Mouse (Mus musculus) 416B (cell line): Measurements from ENCODE around the gene Galntl5.
"Not testable (repeated sequence)": the region's sequence is repeated elsewhere in the genome, so short reads cannot be mapped to it uniquely, and the experiment has no call there.

Experiments used
- DNase-seq: peaks from one replicate; pipeline ENCODE4 v3.0.0; 2011; ENCODE audit warnings: low read depth

Gene Galntl5

GRCm38 (mm10) chr5:25211872-25212271, 30.6 kb downstream of the Galntl5 start:
- DNase-seq, result no peak

DNA sequence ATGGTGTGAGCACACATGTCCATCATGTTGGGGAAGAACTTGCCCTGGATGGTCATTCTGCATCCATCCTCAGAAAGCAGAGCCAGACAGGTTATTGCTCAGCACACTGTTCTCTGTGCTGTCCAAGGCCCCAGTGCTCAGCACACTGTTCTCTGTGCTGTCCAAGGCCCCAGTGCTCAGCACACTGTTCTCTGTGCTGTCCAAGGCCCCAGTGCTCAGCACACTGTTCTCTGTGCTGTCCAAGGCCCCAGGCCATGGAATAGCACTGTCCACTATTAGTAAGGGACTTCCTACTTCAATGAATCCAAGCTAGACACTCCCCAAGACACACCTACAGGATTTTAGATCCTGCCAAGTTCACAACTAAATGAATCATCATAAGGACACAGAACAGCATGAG, 32.0 kb downstream of the Galntl5 start:
- DNase-seq, result not testable (repeated sequence)

DNA sequence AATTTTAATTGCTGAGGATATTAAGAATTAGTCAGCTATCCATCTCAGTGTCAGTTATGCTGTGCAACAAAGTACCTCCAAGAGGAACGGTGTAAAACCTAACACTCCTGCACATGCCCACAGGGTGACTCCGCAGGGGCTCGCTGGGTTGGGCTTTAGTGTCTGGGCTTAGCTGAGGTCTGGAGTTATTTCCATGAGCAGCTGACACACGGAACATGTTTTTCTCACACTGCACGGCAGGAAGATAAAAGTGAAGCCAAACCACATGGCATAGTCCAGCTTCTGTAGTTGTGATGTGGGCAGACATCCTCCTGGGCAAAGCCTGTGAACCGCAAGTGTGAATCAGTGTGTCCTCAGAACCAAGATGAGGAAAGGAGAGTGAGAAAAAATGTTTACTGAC, 33.7 kb downstream of the Galntl5 start:
- no peak for DNase-seq

DNA sequence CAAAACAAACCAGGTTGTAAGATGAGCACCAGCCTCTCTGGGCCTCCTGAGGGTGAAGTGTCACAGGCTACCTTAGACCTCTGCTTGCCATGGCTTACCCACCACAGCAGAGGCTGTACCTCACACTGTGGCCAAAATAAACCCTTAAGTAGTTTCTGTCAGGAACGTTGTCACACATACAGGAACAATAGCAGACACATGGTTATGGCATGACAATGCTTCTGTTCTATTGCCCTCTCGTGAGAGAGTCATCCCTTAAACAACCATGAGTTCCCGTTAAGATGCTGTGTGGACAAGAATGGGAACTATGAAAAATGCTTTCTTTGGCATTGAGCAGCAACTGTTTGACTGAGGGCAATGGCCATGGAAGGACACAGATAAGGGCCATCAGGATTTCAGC, 40.3 kb downstream of the Galntl5 start, which contains the start of gene Galnt11:
Galnt11 (plus strand) TSS at position 301 of the 400 bp plus-strand sequence.
- DNase-seq, result no peak

DNA sequence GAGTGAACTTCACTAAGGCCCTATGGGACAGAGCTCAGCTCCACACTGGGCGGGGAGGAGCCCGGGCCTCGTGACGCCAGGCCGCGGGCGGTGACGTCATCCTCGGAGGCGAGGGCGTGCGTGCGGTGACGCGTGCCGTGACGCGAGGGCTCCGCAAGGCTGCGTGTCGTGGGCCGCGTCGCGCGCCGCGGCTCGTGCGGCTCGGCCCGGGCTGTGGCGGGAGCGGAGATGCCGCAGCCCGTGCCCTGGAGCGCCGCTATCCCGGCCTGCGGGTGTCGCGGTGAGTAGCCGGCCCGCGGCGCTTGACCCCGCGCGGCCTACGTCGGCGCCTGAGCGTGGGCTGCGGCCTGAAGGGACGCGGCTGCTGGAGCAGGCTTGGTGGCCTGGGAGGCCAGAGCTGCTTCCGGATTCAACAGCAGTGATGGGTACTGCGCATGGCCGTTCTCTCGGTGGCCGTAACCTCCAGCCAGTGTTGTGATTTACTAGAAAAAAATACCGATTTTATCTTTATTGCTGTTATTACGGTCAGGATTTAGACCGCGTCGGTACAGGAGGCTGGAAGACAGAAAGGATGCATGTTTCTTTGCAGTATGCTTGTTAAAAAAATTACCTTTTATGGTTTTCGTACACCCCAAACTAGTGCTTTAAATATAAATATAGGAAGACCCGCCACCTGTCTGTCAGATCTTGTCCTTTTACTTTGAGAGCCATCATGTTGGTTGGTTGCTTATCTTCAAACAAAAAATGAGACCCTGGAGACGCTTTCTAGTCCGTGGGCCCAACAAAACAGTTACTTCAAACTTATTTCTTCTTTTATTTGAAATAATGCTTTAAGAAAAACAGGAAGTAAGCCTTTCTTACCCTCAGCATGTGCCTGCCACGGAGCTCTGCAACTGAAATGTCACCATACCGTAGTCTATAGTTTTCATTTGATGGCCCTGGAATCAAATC, 41.8 kb downstream of the Galntl5 start, which contains the start of gene E130116L18Rik:
E130116L18Rik (minus strand) TSS at position 402 of the 951 bp plus-strand sequence.
- DNase-seq, result no peak

DNA sequence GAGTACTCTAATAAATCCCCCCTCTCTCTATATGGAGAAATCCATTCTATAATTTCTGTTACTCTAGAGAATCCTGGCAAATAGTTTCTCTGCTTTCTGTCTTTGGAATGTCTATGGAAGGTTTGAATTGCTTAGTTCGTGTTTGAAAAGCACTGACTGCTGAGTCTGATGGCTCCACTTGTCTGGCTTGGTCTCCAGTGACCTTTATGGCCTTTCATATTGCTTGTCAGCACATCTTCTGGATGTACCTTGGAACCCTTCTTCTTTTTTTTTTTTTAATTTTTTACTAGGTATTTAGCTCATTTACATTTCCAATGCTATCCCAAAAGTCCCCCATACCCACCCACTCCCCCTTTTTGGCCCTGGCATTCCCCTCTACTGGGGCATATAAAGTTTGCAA, 43.1 kb downstream of the Galntl5 start:
- not testable (repeated sequence) for DNase-seq

DNA sequence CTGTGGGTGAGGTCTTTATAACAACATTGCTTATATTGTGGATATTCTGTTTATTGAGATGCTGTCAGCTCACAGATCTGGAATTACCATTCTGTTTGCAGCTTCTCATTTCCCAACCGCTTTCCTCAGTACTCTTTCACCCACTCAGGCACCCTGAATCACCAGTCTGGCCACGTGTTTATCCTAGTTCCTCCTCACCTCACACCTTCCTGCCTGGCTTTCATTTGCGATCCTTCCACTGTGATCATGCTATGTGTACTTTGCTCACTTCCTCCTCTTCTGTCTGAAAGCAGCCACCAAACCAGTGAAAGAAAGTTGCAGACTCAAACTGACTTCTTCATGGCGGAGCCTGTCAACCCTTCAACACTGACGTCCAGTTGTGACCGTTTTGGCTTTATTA, 61.8 kb downstream of the Galntl5 start:
- no peak for DNase-seq

GRCm38 (mm10) chr5:25245806-25246472, 64.7 kb downstream of the Galntl5 start:
- no peak for DNase-seq

- DNase-seq, result no peak
Measured at GRCm38 (mm10) chr5:25246473-25246865, 65.2 kb downstream of the Galntl5 start.

GRCm38 (mm10) chr5:25247036-25247435, 65.8 kb downstream of the Galntl5 start:
- DNase-seq, result no peak

DNA sequence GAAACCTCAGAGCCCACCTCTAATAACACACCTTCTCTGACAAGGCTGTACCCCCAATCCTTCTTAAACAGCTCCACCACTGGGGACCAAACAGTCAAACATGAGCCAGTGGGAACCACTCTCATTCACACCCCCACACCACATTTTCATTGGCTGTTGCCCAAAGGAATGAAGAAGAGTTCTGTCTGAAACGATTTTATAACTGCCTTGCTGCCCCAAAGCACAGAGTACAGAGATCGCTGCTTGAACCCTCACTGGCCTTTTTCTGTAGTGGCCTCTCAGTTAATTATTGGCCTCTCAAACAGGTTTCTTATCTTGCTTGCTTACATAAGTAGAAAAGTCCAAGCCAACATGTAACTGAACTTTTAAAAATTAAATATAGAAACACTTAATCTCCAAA, 71.2 kb downstream of the Galntl5 start:
- DNase-seq, result no peak

GRCm38 (mm10) chr5:25252825-25253544, 71.7 kb downstream of the Galntl5 start:
- DNase-seq, result no peak

- no peak for DNase-seq
Measured at GRCm38 (mm10) chr5:25254491-25254890, 73.2 kb downstream of the Galntl5 start.

GRCm38 (mm10) chr5:25256686-25257085, 75.4 kb downstream of the Galntl5 start:
- no peak for DNase-seq

DNA sequence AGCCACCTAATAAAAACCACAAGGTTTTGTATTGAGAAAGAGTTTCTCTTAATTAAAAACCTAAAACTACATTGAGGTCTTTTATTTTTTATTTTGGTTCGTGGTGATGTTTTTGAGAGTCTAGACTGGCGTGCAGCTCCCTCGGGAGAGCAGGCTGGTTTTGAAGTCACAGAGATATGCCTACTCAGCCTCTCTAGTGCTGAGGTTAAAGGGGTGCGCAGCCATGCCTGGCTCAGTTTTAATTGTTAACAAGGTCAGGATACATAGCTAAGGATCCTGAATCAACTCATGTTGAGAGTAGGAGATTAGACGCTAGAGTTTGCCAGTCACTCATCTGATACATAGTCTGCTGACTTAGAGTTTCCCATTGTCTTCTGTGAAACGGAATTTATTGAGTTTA, 80.2 kb downstream of the Galntl5 start:
- DNase-seq, result no peak

- no peak for DNase-seq
Measured at GRCm38 (mm10) chr5:25262266-25262665, 81.0 kb downstream of the Galntl5 start.

- no peak for DNase-seq
Measured at GRCm38 (mm10) chr5:25268258-25268888, 87.1 kb downstream of the Galntl5 start.
